Mouse (Mus musculus) neural tube, embryonic 13.5 days (tissue): Measurements from ENCODE around the gene Slc25a26. TPM values are rescaled to one million over a fixed set of nuclear protein-coding genes. Genes with fewer than 3 reads are reported as not detected.

Experiments used
- ATAC-seq: fragments of 200-750 bp; cut with Nextera tagmentation; 2 replicates; pipeline ENCODE4 v1.8.0; 2017; ENCODE audit warnings: low read depth, mild to moderate bottlenecking, moderate TSS enrichment, moderate library complexity
- H3K27ac ChIP-seq: fragments of 300-500 bp; sonication (generic); replicated peaks from 2 replicates; pipeline ENCODE4 v1.5.1; 2015; ENCODE audit warnings: moderate library complexity, mild to moderate bottlenecking, inconsistent platforms
- H3K27me3 ChIP-seq: fragments of 300-500 bp; sonication (generic); 2 replicates; pipeline ENCODE4 v1.6.1; 2015; ENCODE audit warnings: mild to moderate bottlenecking, inconsistent platforms
- H3K36me3 ChIP-seq: fragments of 300-500 bp; sonication (generic); 2 replicates; pipeline ENCODE4 v1.6.1; 2015; ENCODE audit warnings: mild to moderate bottlenecking, inconsistent platforms
- H3K4me1 ChIP-seq: fragments of 300-500 bp; sonication (generic); replicated peaks from 2 replicates; pipeline ENCODE4 v1.6.1; 2015; ENCODE audit warnings: inconsistent platforms
- H3K4me2 ChIP-seq: fragments of 300-500 bp; sonication (generic); 2 replicates; pipeline ENCODE4 v1.6.1; 2015; ENCODE audit warnings: inconsistent platforms, mild to moderate bottlenecking, moderate library complexity
- H3K4me3 ChIP-seq: fragments of 300-500 bp; sonication (generic); 2 replicates; pipeline ENCODE4 v1.5.1; 2015; ENCODE audit warnings: mild to moderate bottlenecking, inconsistent platforms
- H3K9ac ChIP-seq: fragments of 300-500 bp; sonication (generic); 2 replicates; pipeline ENCODE4 v1.6.1; 2015; ENCODE audit warnings: moderate library complexity, mild to moderate bottlenecking, inconsistent platforms
- H3K9me3 ChIP-seq: fragments of 300-500 bp; sonication (generic); 2 replicates; pipeline ENCODE4 v1.6.1; 2016; ENCODE audit warnings: inconsistent platforms
- WGBS: fragments of 180-500 bp; shearing (Covaris S2); methylation state at CpG from one replicate; pipeline ENCODE4 v1.1.7; 2015; 5-methylcytosine and 5-hydroxymethylcytosine counted together
- polyA plus RNA-seq: library from polyadenylated mRNA; unstranded; fragments of >200 nt; fragmentation: Nextera tagmentation; extraction: Ambion mirVana; gene quantifications from 2 replicates; pipeline ENCODE4 v1.2.1, GENCODE M21; 2015

The Slc25a26 gene
- polyA plus RNA-seq, 1 experiment from 2014 or later, result 8.7 TPM

DNA sequence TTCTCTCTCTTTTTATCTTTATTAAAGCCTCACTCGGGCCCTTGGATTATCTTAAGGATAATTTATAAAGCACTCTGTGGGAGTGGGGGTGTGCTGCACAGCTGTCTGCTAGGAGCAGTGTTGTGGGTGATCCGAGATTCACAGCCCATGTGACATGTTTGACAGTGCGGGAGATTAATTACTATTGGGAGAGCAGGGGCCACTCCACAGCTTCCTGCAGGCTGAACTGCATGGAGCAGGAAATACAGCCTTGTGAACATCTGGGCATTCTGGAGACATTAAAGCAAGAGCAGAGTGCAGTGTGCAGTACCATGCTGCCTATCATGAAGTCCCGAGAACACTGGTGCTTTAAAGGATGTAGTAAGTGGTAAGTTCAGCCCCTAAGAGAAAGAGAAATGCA is 92.6 kb downstream of the Slc25a26 start:
- Histone ChIP-seq H3K36me3 (no peaks in the 10 kb centered on the region), H3K9me3 (no peaks in the 10 kb centered on the region), H3K4me2 (peak overlapping the region; percentile 1; the same call in 1 of the 2 replicates), H3K4me1 (peaks cover 23% of the 10 kb centered on the region), H3K27me3 (no peaks in the 10 kb centered on the region), H3K4me3 (no peak overlapping the region), H3K27ac (peak overlapping the region; percentile 38; the same call in 1 of the 2 replicates), H3K9ac (no peak overlapping the region)
- WGBS, result 14% methylated on average over 4 of the region's 4 CpGs
- ATAC-seq, result peak; percentile 83

DNA sequence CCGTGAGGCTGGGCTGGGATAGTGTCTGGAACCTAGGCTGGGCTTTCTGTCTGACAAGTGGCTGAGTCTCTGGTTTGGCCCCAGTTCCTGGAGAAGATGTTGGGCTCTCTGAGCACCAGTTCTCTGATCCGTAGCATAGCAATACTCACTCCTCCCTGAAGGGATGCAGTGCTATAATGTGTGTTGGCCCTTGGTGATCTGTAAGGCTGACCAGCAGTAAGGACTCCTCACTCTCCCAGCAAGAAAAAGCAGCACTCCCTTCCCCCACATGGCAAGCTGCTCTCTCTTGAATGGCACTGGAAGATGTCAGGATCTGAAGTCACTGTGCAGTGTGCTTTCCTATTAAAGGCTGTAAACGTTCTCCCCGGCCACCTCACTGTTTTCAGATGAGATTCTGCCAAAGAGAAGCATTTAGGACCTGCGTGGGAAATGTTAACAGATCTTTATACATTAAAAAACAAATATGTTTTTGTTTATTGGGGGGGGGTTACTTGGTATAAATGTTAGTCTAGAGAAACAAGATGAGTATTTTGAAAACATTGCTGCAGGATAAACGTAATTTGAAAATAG is 94.0 kb downstream of the Slc25a26 start:
- no peak for ATAC-seq
- Histone ChIP-seq H3K4me1 (peaks cover 23% of the 10 kb centered on the region), H3K36me3 (no peaks in the 10 kb centered on the region)

DNA sequence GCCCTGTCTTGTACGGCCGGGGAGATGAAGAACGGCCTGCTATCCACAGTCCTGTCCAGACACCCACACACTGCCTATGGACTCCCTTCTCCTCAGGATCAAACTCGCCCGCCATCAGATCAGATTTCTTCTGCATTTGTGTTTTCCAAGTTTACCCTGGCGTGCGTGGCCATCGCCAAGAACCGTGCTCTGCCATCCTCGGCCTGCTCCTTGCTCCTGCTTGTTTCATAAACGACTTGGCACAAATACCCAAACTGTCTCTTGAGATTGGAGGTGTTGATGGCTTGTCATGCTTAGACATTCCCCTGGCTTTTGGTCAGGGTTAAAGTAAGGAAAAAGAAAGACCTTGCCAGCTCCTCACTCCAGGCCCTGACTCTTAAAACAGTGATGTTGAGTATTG is 94.6 kb downstream of the Slc25a26 start:
- H3K4me1 ChIP-seq, result peaks cover 23% of the 10 kb centered on the region
- H3K4me2 ChIP-seq, result no peak overlapping the region
- H3K27ac ChIP-seq, result no peak overlapping the region
- H3K9me3 ChIP-seq, result no peaks in the 10 kb centered on the region
- H3K36me3 ChIP-seq, result no peaks in the 10 kb centered on the region
- H3K9ac ChIP-seq, result no peak overlapping the region
- ATAC-seq, result no peak
- no peaks in the 10 kb centered on the region for H3K27me3 ChIP-seq
- no peak overlapping the region for H3K4me3 ChIP-seq
- 82% methylated on average over 11 of the region's 11 CpGs for WGBS

More for the DNA sequence above, 94.0 kb downstream of the Slc25a26 start:
- Histone ChIP-seq H3K27me3 (no peaks in the 10 kb centered on the region), H3K9me3 (no peaks in the 10 kb centered on the region), H3K9ac (no peak overlapping the region), H3K27ac (no peak overlapping the region), H3K4me3 (no peak overlapping the region), H3K4me2 (no peak overlapping the region)
- 74% methylated on average over 6 of the region's 6 CpGs for WGBS

DNA sequence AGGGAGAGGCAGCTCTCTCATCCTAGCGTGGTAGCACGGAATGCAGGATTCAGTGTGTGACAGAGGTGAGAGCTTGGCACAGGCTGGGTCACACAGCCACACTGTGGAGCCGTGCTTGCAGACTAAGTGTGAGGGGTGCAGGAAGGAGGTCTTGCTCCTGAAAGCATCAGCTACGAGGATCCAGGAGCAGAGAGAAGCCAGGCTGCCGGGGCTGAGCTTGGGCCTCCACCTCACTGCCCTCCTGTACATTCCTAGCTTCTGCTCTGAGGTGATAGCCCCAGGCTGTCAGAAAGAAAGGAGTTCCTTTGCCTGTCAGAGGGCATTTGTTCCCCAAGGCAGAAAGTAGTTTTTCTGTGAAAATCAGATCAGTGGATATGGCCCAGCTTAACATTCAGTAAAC is 95.1 kb downstream of the Slc25a26 start:
- no peak for ATAC-seq
- no peak overlapping the region for H3K4me2 ChIP-seq
- no peaks in the 10 kb centered on the region for H3K9me3 ChIP-seq
- H3K27me3 ChIP-seq, result no peaks in the 10 kb centered on the region
- no peak overlapping the region for H3K4me3 ChIP-seq
- no peaks in the 10 kb centered on the region for H3K36me3 ChIP-seq
- peaks cover 23% of the 10 kb centered on the region for H3K4me1 ChIP-seq
- 69% methylated on average over 5 of the region's 5 CpGs for WGBS
- H3K27ac ChIP-seq, result no peak overlapping the region
- no peak overlapping the region for H3K9ac ChIP-seq

DNA sequence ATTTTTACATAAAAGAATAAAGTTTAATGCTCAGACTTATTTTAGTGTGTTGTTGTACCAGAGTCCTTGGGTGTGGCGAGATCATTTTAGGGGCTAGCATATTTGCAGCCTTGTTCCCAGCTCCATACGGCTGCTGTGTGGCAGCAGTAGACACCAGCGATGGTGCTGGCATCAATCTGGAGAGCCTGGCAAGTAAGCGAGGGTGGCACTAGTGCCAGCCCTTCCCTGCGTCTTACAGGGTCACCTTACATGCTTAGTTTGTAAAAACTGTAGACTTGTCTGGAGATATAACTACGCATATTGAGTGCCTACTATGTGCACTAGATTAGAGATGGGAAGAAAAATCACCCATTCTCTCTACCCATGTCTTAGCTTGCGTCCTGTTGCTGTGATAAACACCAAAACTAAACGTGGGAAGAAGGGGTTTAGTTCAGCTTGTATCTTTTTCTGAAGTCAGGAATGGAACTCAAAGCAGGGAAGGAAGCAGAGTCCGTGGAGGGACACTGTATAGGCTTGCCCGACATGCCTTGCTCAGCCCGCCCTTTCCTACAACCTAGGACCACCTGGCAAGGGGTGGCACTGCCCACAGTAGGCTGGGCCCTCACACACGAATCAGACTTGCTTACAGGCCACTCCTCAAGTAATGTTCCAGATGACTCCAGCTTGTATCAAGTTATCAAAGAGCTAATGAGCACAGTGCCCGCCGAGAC is 96.1 kb downstream of the Slc25a26 start:
- no peak overlapping the region for H3K4me2 ChIP-seq
- H3K9ac ChIP-seq, result no peak overlapping the region
- H3K4me1 ChIP-seq, result peaks cover 23% of the 10 kb centered on the region
- ATAC-seq, result no peak
- H3K36me3 ChIP-seq, result no peaks in the 10 kb centered on the region
- H3K27me3 ChIP-seq, result no peaks in the 10 kb centered on the region
- no peak overlapping the region for H3K4me3 ChIP-seq
- no peak overlapping the region for H3K27ac ChIP-seq
- 91% methylated on average over 14 of the region's 14 CpGs for WGBS
- H3K9me3 ChIP-seq, result no peaks in the 10 kb centered on the region

DNA sequence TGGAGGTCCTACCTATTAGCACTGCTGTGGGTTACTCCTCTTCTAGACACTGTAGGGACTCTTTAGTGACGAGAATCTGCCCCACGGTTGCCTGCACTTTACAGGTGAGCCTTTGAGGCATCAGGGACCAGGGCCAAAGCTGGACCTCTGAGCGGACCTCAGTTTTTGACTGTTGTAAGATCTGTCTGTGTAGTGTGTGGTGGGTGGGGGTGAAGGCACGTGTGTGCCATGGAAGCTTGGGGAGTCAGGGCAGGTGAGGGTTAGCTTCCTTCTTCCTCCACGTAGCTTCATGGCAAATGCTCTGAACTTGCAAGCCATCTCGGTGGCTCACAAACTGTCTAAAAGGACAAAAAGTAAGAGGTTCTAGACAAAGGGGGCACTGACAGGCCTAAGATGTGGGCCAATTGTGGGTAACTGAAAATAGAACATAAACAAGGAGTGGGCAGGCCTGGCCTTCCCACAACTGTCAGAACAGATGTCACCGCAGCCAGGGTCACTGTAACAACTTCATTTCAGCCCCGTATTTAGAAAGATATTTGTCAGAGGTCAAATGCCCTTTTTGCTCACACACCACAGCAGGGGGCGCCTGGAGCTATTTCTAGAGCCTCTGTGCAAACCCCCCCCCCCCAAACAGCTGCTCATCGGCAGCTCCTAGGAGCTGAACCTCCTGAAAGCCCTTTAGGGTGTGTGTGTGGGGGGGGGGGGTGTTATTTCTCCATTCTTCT is 96.8 kb downstream of the Slc25a26 start:
- Histone ChIP-seq H3K36me3 (no peaks in the 10 kb centered on the region), H3K27ac (no peak overlapping the region), H3K4me3 (no peak overlapping the region), H3K4me1 (peaks cover 23% of the 10 kb centered on the region), H3K9ac (no peak overlapping the region), H3K9me3 (no peaks in the 10 kb centered on the region), H3K4me2 (no peak overlapping the region), H3K27me3 (no peaks in the 10 kb centered on the region)
- ATAC-seq, result no peak
- WGBS, result 65% methylated on average over 10 of the region's 10 CpGs

DNA sequence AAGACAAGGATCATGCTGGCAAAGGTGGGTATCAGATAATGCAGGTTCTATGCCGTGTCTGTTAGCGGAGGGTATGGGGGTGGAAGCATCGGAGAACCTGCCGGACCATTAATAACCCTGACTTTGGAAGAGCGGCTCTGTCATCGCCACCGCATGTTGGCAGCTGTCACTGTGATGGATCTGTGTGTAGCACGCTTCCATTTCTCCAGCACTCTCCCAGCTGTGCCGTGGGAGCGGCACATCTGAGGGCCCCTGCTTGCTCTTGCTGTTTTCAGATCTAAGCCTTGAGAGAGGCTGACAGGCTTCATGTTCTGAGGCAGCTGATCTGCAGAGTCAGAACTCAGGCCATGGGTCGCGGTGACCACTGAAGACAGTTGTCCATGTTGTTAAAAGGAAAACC is 98.3 kb downstream of the Slc25a26 start:
- Histone ChIP-seq H3K27ac (no peak overlapping the region), H3K9ac (no peak overlapping the region), H3K4me3 (no peak overlapping the region), H3K4me1 (peaks cover 9% of the 10 kb centered on the region), H3K27me3 (no peaks in the 10 kb centered on the region), H3K36me3 (0 out of 2 replicates have a peak, but pooled peaks cover 8% of the 10 kb centered on the region), H3K4me2 (no peak overlapping the region), H3K9me3 (no peaks in the 10 kb centered on the region)
- WGBS, result 77% methylated on average over 12 of the region's 12 CpGs
- ATAC-seq, result no peak

DNA sequence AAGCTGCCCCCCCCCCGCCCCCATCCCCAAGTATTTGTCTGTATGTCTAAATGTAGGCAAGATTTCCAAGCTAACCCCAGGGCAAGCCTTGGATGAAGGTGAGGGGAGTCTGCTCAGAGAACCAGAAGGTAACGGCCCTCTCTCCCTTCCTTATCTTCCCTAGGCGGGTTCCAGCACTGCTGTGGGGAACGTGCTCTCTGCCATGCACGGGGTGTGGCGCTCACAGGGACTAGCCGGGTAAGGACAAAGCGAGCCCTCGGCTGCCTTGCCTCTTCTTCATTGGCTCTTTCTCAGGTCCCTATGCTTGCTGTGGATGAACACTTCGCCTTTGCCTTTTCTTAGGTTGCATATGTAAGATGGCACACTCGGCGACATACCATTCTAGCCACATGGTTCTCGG is 98.9 kb downstream of the Slc25a26 start:
- Histone ChIP-seq H3K36me3 (peaks cover 13% of the 10 kb centered on the region; the same call in 1 of the 2 replicates), H3K9me3 (no peaks in the 10 kb centered on the region), H3K27ac (no peak overlapping the region), H3K27me3 (no peaks in the 10 kb centered on the region), H3K9ac (no peak overlapping the region), H3K4me1 (peaks cover 9% of the 10 kb centered on the region; the same call in 1 of the 2 replicates), H3K4me2 (no peak overlapping the region), H3K4me3 (no peak overlapping the region)
- no peak for ATAC-seq
- WGBS, result 96% methylated on average over 13 of the region's 13 CpGs

DNA sequence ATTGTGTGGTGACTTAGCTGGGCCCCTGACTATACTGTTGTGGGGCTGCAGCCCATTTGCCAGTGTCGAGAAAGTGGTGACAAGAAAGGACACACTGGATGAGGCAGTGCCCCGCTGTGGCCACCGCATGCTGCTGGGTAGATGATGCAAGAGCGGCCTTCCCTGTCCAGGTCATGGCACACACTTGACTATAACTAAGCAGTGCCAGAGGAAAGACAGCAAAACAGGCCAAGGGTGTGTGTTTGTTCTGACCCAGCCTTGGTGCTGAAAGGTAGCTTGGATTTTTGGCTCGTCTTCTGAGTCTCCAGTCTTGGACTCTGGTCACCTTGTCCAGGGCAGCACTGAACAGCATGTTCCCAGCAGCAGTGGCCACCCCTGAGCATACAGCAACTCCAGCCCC is 101.0 kb downstream of the Slc25a26 start:
- H3K9ac ChIP-seq, result no peak overlapping the region
- peaks cover 32% of the 10 kb centered on the region for H3K36me3 ChIP-seq
- H3K4me3 ChIP-seq, result no peak overlapping the region
- peaks cover 5% of the 10 kb centered on the region; the same call in 1 of the 2 replicates for H3K4me1 ChIP-seq
- H3K27ac ChIP-seq, result no peak overlapping the region
- H3K9me3 ChIP-seq, result no peaks in the 10 kb centered on the region
- ATAC-seq, result no peak
- H3K27me3 ChIP-seq, result no peaks in the 10 kb centered on the region
- H3K4me2 ChIP-seq, result no peak overlapping the region
- WGBS, result 85% methylated on average over 5 of the region's 5 CpGs

DNA sequence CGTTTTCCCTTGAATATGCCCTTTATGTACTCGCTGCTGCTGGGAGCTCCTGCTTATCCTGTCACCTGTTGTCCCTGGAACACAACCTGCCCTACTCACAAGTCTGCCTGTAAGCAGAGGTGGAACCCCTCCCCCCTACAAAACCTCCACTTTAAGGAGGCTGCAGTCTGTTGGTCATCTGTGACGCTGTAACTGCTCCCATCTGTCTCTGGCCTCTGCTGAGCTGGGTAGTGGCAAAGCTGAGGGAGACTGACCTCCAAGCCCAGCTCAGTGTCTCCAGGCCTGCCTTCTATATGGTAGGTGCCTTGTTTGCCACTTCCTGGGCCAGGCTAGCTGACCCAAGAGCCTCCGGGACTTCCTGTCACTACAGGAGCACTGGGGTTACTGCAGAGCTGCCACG is 101.7 kb downstream of the Slc25a26 start:
- H3K9ac ChIP-seq, result no peak overlapping the region
- H3K9me3 ChIP-seq, result no peaks in the 10 kb centered on the region
- H3K4me3 ChIP-seq, result no peak overlapping the region
- no peak overlapping the region for H3K4me2 ChIP-seq
- ATAC-seq, result no peak
- WGBS, result 69% methylated on average over 5 of the region's 5 CpGs
- H3K27me3 ChIP-seq, result no peaks in the 10 kb centered on the region
- peaks cover 39% of the 10 kb centered on the region for H3K36me3 ChIP-seq
- H3K4me1 ChIP-seq, result peaks cover 5% of the 10 kb centered on the region; the same call in 1 of the 2 replicates
- no peak overlapping the region for H3K27ac ChIP-seq

DNA sequence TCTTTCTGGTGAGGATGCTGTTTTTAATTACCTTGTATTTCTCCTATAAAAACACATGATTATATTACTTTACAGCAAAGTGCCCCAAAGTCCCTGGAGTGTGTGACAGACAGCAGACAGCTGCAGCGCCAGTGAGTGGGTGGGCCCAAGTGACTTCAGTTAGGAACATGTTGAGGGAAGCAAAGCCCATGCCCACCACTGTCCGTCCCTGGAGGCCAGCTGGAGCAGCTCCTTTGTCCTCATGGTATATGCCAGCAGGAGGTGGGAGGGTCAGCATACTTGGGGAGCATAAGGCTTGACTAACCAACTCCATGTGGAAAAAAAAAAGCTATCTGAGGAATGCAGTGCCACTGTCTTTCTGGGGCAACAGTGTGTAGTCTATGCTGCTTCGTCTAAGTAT is 103.9 kb downstream of the Slc25a26 start:
- no peaks in the 10 kb centered on the region for H3K27me3 ChIP-seq
- WGBS, result 49% methylated on average over 3 of the region's 3 CpGs
- H3K27ac ChIP-seq, result no peak overlapping the region
- peaks cover 5% of the 10 kb centered on the region; the same call in 1 of the 2 replicates for H3K4me1 ChIP-seq
- no peak overlapping the region for H3K4me2 ChIP-seq
- no peak overlapping the region for H3K4me3 ChIP-seq
- ATAC-seq, result no peak
- H3K9me3 ChIP-seq, result no peaks in the 10 kb centered on the region
- H3K36me3 ChIP-seq, result peaks cover 60% of the 10 kb centered on the region
- H3K9ac ChIP-seq, result no peak overlapping the region

DNA sequence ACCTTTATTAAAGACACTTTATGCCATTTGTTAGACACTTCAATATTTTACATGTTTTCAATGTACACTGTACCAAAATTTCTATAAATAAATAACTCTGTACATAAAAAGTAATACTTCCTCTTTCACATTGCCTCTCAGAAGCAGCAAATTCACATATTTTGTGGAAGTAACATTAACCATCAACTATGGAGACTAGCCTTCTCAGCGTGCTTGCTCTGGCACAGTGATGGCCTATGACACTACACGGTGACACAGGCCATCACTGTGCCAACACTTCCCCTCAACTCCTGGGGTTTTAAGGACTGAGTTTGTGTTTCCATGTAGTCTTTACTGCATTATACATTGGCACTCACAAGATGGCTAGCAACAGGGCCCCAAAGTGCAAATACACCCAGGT is 104.4 kb downstream of the Slc25a26 start:
- H3K4me2 ChIP-seq, result no peak overlapping the region
- ATAC-seq, result no peak
- H3K9ac ChIP-seq, result no peak overlapping the region
- H3K36me3 ChIP-seq, result peaks cover 65% of the 10 kb centered on the region
- no peaks in the 10 kb centered on the region for H3K9me3 ChIP-seq
- H3K4me3 ChIP-seq, result no peak overlapping the region
- H3K27me3 ChIP-seq, result no peaks in the 10 kb centered on the region
- peaks cover 5% of the 10 kb centered on the region; the same call in 1 of the 2 replicates for H3K4me1 ChIP-seq
- WGBS, result 90% methylated on average over 2 of the region's 2 CpGs
- no peak overlapping the region for H3K27ac ChIP-seq
